Mouse (Mus musculus) forebrain, embryonic 10.5 days (tissue): ENCODE data around the gene Il6st. TPM values are rescaled to one million over a fixed set of nuclear protein-coding genes. Genes with fewer than 3 reads are reported as not detected.

Source experiments
- DNase-seq: peaks from one replicate; pipeline ENCODE4 v3.0.0-alpha.2; 2017; ENCODE audit warnings: low spot score; ENCODE audit errors: extremely low spot score
- H3K27ac ChIP-seq: fragments of 300-500 bp; sonication (generic); 2 replicates; pipeline ENCODE4 v1.5.1; 2016; ENCODE audit warnings: mild to moderate bottlenecking
- H3K27me3 ChIP-seq: fragments of 300-500 bp; sonication (generic); 2 replicates; pipeline ENCODE4 v1.6.1; 2016; ENCODE audit warnings: mild to moderate bottlenecking; ENCODE audit not compliant: poor library complexity, severe bottlenecking
- H3K36me3 ChIP-seq: fragments of 300-500 bp; sonication (generic); replicated peaks from 2 replicates; pipeline ENCODE4 v1.6.1; 2016; ENCODE audit warnings: mild to moderate bottlenecking, moderate library complexity
- H3K4me1 ChIP-seq: fragments of 300-500 bp; sonication (generic); 2 replicates; pipeline ENCODE4 v1.6.1; 2016
- H3K4me3 ChIP-seq: fragments of 300-500 bp; sonication (generic); 2 replicates; pipeline ENCODE4 v1.5.1; 2016; ENCODE audit warnings: mild to moderate bottlenecking, moderate library complexity
- H3K9me3 ChIP-seq: fragments of 300-500 bp; sonication (generic); 2 replicates; pipeline ENCODE4 v1.6.1; 2016; ENCODE audit warnings: mild to moderate bottlenecking, moderate library complexity
- WGBS: fragments of 180-500 bp; shearing (Covaris S2); methylation state at CpG from one replicate; pipeline ENCODE4 v1.1.7; 2016; 5-methylcytosine and 5-hydroxymethylcytosine counted together
- polyA plus RNA-seq: library from polyadenylated mRNA; unstranded; fragments of >200 nt; fragmentation: Nextera tagmentation; extraction: Ambion mirVana; gene quantifications from 2 replicates; pipeline ENCODE4 v1.2.1, GENCODE M21; 2016

Il6st gene
- polyA plus RNA-seq, 1 experiment from 2014 or later: 20.4 TPM

DNA sequence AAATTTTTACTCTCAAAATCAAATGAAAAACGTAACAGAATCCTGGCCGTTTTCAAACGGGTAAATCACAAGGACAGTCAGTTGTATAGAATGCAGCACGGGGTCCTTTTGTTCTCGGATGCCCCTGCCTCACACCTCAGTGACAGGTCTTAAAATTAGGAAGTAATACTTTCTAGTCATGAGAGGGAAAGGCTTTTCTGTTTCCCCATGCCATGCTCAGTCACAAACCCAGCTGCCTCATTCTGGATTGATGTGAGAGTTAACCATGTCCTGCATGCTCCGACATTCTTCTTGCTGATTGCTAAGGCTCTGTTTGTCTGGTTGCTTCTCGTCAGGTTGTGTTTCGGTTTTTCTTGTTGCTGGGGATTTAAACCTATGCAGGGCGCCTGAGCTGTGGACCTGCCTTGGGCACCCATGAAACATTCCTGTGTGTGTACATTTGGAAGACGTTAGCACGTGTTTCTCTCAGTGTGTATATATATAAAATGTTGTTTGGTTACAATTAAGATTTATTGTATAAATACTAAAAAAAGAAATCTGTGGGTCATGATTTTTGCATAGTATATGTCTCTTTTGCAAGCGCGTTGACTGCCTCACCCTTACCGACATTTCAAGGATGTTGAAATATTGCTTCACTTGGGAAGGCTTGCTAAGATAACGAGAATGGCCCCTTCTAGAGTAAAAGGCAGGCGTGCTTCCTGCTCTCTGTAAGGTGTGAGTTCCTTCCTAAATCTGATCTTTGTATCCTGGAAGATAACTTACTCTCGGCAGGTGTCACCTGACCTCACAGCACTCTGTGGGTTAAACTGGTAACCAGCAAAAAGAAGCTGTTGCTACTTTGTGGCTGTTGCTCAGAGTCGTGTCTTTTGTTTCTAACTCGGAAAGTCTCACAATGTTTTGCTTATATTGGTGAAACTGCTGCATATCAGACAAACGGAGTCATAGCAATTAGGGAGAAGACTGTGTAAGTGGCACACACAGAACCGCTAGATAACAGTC lies 10.2 kb downstream of the Il6st start:
- Histone ChIP-seq H3K9me3 (no peaks in the 10 kb centered on the region), H3K4me3 (no peak overlapping the region), H3K36me3 (peaks cover 19% of the 10 kb centered on the region), H3K4me1 (no peaks in the 10 kb centered on the region), H3K27ac (no peak overlapping the region), H3K27me3 (no peaks in the 10 kb centered on the region)
- DNase-seq: no peak
- 91% methylated on average over 21 of the region's 21 CpGs for WGBS

- Histone ChIP-seq H3K4me1 (no peaks in the 10 kb centered on the region), H3K27ac (no peak overlapping the region), H3K9me3 (no peaks in the 10 kb centered on the region), H3K27me3 (no peaks in the 10 kb centered on the region), H3K36me3 (peaks cover 55% of the 10 kb centered on the region), H3K4me3 (no peak overlapping the region)
- 91% methylated on average over 7 of the region's 7 CpGs for WGBS
- DNase-seq: no peak
Measured at GRCm38 (mm10) chr13:112479032-112479431, 15.2 kb downstream of the Il6st start.

DNA sequence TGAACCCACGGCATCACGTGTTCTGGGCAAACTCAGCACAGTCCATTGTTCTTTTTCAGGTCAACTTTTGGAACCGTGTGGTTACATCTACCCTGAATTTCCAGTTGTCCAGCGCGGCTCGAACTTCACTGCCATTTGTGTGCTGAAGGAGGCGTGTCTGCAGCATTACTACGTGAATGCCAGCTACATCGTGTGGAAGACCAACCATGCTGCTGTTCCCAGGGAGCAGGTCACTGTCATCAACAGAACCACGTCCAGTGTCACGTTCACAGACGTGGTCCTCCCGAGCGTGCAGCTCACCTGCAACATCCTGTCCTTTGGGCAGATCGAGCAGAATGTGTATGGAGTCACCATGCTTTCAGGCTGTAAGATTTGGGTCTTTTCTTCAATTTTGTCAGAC lies 16.1 kb downstream of the Il6st start:
- peaks cover 63% of the 10 kb centered on the region for H3K36me3 ChIP-seq
- H3K27ac ChIP-seq: no peak overlapping the region
- no peaks in the 10 kb centered on the region for H3K4me1 ChIP-seq
- DNase-seq: no peak
- no peaks in the 10 kb centered on the region for H3K27me3 ChIP-seq
- H3K9me3 ChIP-seq: no peaks in the 10 kb centered on the region
- 92% methylated on average over 15 of the region's 15 CpGs for WGBS
- H3K4me3 ChIP-seq: no peak overlapping the region

DNA sequence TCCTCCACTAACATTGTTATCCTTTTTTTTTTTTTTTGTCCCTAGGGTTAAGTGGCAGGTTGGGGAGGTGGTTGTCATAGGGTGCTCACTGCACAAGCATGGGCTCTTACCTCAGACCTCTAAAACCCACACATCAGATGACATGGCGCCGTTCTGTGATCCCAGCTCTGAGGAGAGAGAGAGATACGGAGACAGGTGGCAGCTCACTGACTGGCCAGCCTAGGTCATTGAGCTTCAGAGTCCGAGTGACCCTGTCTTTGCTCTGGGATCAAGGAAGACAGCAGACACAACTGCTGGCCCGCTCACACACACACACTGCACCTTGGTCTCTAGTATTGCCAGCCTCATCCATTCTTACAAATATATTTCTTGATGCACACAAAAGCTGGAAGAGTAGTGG lies 18.7 kb downstream of the Il6st start:
- no peak for DNase-seq
- H3K36me3 ChIP-seq: peaks cover 71% of the 10 kb centered on the region
- H3K27ac ChIP-seq: no peak overlapping the region
- no peaks in the 10 kb centered on the region for H3K27me3 ChIP-seq
- 93% methylated on average over 5 of the region's 5 CpGs for WGBS
- no peaks in the 10 kb centered on the region for H3K4me1 ChIP-seq
- no peak overlapping the region for H3K4me3 ChIP-seq
- no peaks in the 10 kb centered on the region for H3K9me3 ChIP-seq

DNA sequence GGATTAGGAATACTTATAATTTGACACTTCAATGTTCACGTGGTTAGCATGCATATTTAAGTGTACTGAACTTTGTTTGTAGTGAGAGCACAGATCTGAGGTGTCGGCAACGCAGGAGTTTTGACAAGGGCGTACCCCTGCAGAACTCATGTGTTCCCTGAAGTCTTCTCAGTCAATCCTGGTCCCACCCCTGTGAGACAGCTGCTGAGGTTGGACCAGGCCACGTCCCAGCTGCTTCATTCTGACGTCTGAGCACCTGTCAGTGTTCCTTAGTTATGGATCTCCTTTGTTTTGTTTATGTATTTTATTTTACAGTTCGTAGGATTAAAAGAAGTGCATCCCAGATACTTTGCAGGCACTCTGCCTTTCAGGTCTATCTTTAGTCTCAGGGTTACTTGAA lies 19.1 kb downstream of the Il6st start:
- no peak overlapping the region for H3K4me3 ChIP-seq
- 91% methylated on average over 7 of the region's 7 CpGs for WGBS
- no peaks in the 10 kb centered on the region for H3K4me1 ChIP-seq
- no peaks in the 10 kb centered on the region for H3K27me3 ChIP-seq
- H3K9me3 ChIP-seq: no peaks in the 10 kb centered on the region
- DNase-seq: no peak
- no peak overlapping the region for H3K27ac ChIP-seq
- H3K36me3 ChIP-seq: peaks cover 71% of the 10 kb centered on the region

- Histone ChIP-seq H3K9me3 (no peaks in the 10 kb centered on the region), H3K27ac (no peak overlapping the region), H3K4me3 (no peak overlapping the region), H3K27me3 (no peaks in the 10 kb centered on the region), H3K4me1 (no peaks in the 10 kb centered on the region), H3K36me3 (peaks cover 85% of the 10 kb centered on the region)
- 91% methylated on average over 5 of the region's 5 CpGs for WGBS
- no peak for DNase-seq
Measured at GRCm38 (mm10) chr13:112486236-112486635, 22.4 kb downstream of the Il6st start.

- DNase-seq: no peak
- no peaks in the 10 kb centered on the region for H3K9me3 ChIP-seq
- H3K27ac ChIP-seq: no peak overlapping the region
- H3K4me3 ChIP-seq: no peak overlapping the region
- no peaks in the 10 kb centered on the region for H3K4me1 ChIP-seq
- H3K27me3 ChIP-seq: no peaks in the 10 kb centered on the region
- H3K36me3 ChIP-seq: peaks cover 85% of the 10 kb centered on the region
- WGBS: 94% methylated on average over 5 of the region's 5 CpGs
Measured at GRCm38 (mm10) chr13:112486676-112487075, 22.8 kb downstream of the Il6st start.

DNA sequence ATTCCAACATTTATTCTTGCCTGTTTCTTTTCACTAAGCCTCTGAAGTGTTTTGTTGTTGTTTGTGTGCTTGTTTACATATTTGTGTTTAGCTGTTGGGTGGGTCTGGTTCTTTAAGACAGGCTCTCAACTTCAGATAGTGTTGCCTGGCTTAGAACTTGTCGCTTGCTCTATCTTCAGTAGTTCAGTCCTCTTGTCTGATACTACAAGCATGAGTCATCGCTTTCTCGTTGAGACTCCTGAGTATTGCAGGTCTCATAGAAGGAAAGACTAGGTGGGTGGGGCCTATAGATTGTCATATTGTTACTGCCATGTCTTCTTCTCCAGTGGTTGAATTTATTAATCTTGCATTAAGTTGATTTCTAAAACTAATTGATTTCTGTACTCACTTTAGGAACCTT lies 26.2 kb downstream of the Il6st start:
- Histone ChIP-seq H3K4me3 (no peak overlapping the region), H3K36me3 (peaks cover 69% of the 10 kb centered on the region)
- 93% methylated on average over 3 of the region's 3 CpGs for WGBS

GRCm38 (mm10) chr13:112491636-112492284 lies 27.9 kb downstream of the Il6st start:
- Histone ChIP-seq H3K27me3 (no peaks in the 10 kb centered on the region), H3K9me3 (no peaks in the 10 kb centered on the region), H3K4me1 (no peaks in the 10 kb centered on the region), H3K4me3 (no peak overlapping the region), H3K36me3 (peaks cover 67% of the 10 kb centered on the region), H3K27ac (no peak overlapping the region)
- no peak for DNase-seq
- WGBS: 94% methylated on average over 14 of the region's 14 CpGs

More for the DNA sequence above, 26.2 kb downstream of the Il6st start:
- Histone ChIP-seq H3K4me1 (no peaks in the 10 kb centered on the region), H3K27ac (no peak overlapping the region), H3K27me3 (no peaks in the 10 kb centered on the region), H3K9me3 (no peaks in the 10 kb centered on the region)
- no peak for DNase-seq

DNA sequence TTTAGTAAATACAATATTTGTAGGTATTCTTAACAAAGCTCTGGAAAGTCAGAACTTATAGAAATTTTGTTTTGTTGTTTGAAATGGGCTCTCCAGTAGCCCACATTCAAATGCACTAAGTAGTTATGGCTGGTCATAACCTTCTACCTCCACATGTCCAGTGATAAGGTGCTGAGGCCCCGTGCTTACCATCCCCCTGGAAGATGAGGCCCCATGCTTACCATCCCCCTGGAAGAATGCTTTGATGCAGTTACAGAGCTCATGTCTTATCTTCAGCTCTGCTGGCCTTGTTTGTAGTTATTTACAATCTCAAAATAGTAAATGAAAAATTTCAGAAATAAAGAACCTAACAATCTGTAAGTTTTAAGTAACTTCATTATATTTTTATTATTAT lies 28.4 kb downstream of the Il6st start:
- no peaks in the 10 kb centered on the region for H3K4me1 ChIP-seq
- DNase-seq: no peak
- 100% methylated on average over 1 of the region's 1 CpGs for WGBS
- no peaks in the 10 kb centered on the region for H3K9me3 ChIP-seq
- H3K4me3 ChIP-seq: no peak overlapping the region
- H3K27ac ChIP-seq: no peak overlapping the region
- peaks cover 67% of the 10 kb centered on the region for H3K36me3 ChIP-seq
- no peaks in the 10 kb centered on the region for H3K27me3 ChIP-seq

- H3K36me3 ChIP-seq: peaks cover 76% of the 10 kb centered on the region
- no peak overlapping the region for H3K27ac ChIP-seq
- H3K27me3 ChIP-seq: no peaks in the 10 kb centered on the region
- no peak overlapping the region for H3K4me3 ChIP-seq
- H3K4me1 ChIP-seq: no peaks in the 10 kb centered on the region
- 96% methylated on average over 12 of the region's 12 CpGs for WGBS
- DNase-seq: no peak
- no peaks in the 10 kb centered on the region for H3K9me3 ChIP-seq
Measured at GRCm38 (mm10) chr13:112494590-112494989, 30.7 kb downstream of the Il6st start.

- WGBS: 94% methylated on average over 4 of the region's 4 CpGs
- Histone ChIP-seq H3K4me1 (no peaks in the 10 kb centered on the region), H3K27ac (no peak overlapping the region), H3K27me3 (no peaks in the 10 kb centered on the region), H3K36me3 (peaks cover 92% of the 10 kb centered on the region), H3K4me3 (no peak overlapping the region), H3K9me3 (no peaks in the 10 kb centered on the region)
- no peak for DNase-seq
Measured at GRCm38 (mm10) chr13:112500027-112500426, 36.2 kb downstream of the Il6st start.

- peaks cover 92% of the 10 kb centered on the region for H3K36me3 ChIP-seq
- WGBS: 94% methylated on average over 9 of the region's 9 CpGs
Measured at GRCm38 (mm10) chr13:112500466-112500865, 36.6 kb downstream of the Il6st start.

More at GRCm38 (mm10) chr13:112500466-112500865, 36.6 kb downstream of the Il6st start:
- H3K9me3 ChIP-seq: no peaks in the 10 kb centered on the region
- no peak overlapping the region for H3K4me3 ChIP-seq
- no peaks in the 10 kb centered on the region for H3K27me3 ChIP-seq
- no peaks in the 10 kb centered on the region for H3K4me1 ChIP-seq
- DNase-seq: no peak
- no peak overlapping the region for H3K27ac ChIP-seq
